Mouse (Mus musculus) embryo, embryonic 10.5 days (tissue): ENCODE results near the gene Fbxl5.

Experiments used
- DNase-seq: peaks from one replicate; pipeline ENCODE4 v3.0.0-alpha.2; 2015; ENCODE audit warnings: low spot score

Fbxl5 gene

GRCm38 (mm10) chr5:43781977-43782930 is 39.2 kb downstream of the Fbxl5 start:
- DNase-seq = peak; percentile 87

GRCm38 (mm10) chr5:43781423-43781976 is 39.9 kb downstream of the Fbxl5 start:
- peak; percentile 50 for DNase-seq

GRCm38 (mm10) chr5:43778583-43778982 is 42.9 kb downstream of the Fbxl5 start:
- no peak for DNase-seq

GRCm38 (mm10) chr5:43776993-43777392 is 44.4 kb downstream of the Fbxl5 start:
- DNase-seq = no peak

- no peak for DNase-seq
Measured at GRCm38 (mm10) chr5:43776407-43776806, 45.0 kb downstream of the Fbxl5 start.

GRCm38 (mm10) chr5:43771555-43771954 is 49.9 kb downstream of the Fbxl5 start:
- no peak for DNase-seq

- DNase-seq = no peak
Measured at GRCm38 (mm10) chr5:43770618-43771354, 50.7 kb downstream of the Fbxl5 start.

- peak; percentile 9 for DNase-seq
Measured at GRCm38 (mm10) chr5:43749092-43749491, 72.3 kb downstream of the Fbxl5 start.

- DNase-seq = no peak
Measured at GRCm38 (mm10) chr5:43748039-43748438, 73.4 kb downstream of the Fbxl5 start.

- DNase-seq = peak; percentile 55
Measured at GRCm38 (mm10) chr5:43745156-43745555, 76.3 kb downstream of the Fbxl5 start.

GRCm38 (mm10) chr5:43744187-43744586 is 77.3 kb downstream of the Fbxl5 start:
- no peak for DNase-seq

GRCm38 (mm10) chr5:43732381-43732780 is 89.1 kb downstream of the Fbxl5 start:
- no peak for DNase-seq

GRCm38 (mm10) chr5:43728375-43729165 is 92.9 kb downstream of the Fbxl5 start:
- no peak for DNase-seq

GRCm38 (mm10) chr5:43723830-43724229 is 97.6 kb downstream of the Fbxl5 start:
- no peak for DNase-seq

- no peak for DNase-seq
Measured at GRCm38 (mm10) chr5:43722452-43722783, 99.0 kb downstream of the Fbxl5 start.

GRCm38 (mm10) chr5:43721538-43722451 is 99.6 kb downstream of the Fbxl5 start:
- DNase-seq = peak; percentile 32

- DNase-seq = no peak
Measured at GRCm38 (mm10) chr5:43699240-43699639, 122.2 kb downstream of the Fbxl5 start.

GRCm38 (mm10) chr5:43697133-43697532 is 124.3 kb downstream of the Fbxl5 start:
- no peak for DNase-seq
